ENCODE assay signal across 20 mouse cellular contexts in genomic region chr10:83321528-83321927, GRCm38 (mm10). TPM values are rescaled to one million over a fixed set of nuclear protein-coding genes. Genes with fewer than 3 reads are reported as not detected.
DNase-seq lines count a peak whose midpoint lies in the region; ATAC-seq and TF ChIP-seq lines count a peak whose summit lies in the region.
"Had no signal": no experiment of that assay in that cellular context is flagged by ENCODE, and none has a peak within 500 bp of the region (broad histone marks: within the 10 kb centered on the region; RNA-seq: fewer than 3 reads in every experiment).

No protein-coding gene starts in this region.

- intact Hi-C loops in heart, postnatal 25 days (cut with DNase I) = no loop called here

- WGBS in kidney, postnatal 0 days = 68% methylated on average over 6 of the region's 6 CpGs
- WGBS in midbrain, embryonic 15.5 days = 16% methylated on average over 6 of the region's 6 CpGs
- WGBS in kidney, embryonic 16.5 days = 76% methylated on average over 6 of the region's 6 CpGs

- TF ChIP-seq EP300 in MEL (IDR thresholded peaks at IDR 0.05; ENCODE audit: low read depth in 1 of 2, low read length in 2 of 2) = no peak

- H3K27me3 ChIP-seq in kidney, postnatal 0 days (ENCODE audit: insufficient read depth, low read length) = no peaks in the 10 kb centered on the region
- peaks cover 0 to 6% of the 10 kb centered on the region in 2 experiments; a peak in 2 of 4 replicates for H3K27me3 ChIP-seq in MEL (ENCODE audit: control insufficient read depth in 1 of 2, insufficient read depth in 2 of 2, low read length in 2 of 2)
- no peaks in the 10 kb centered on the region for H3K27me3 ChIP-seq in midbrain, embryonic 15.5 days (replicated peaks)
- no peaks in the 10 kb centered on the region for H3K27me3 ChIP-seq in kidney, embryonic 16.5 days (ENCODE audit: insufficient read depth, low read length)
- H3K27me3 ChIP-seq: embryonic facial prominence, embryonic 13.5 days; hindbrain, embryonic 12.5 days; limb, embryonic 12.5 days; neural tube, embryonic 12.5 days had no signal

- peak; percentile 11 for DNase-seq in kidney, postnatal 0 days (ENCODE audit: low spot score)
- DNase-seq in kidney, adult 18-20 months = no peak
- peak; percentile 13 for DNase-seq in MEL (ENCODE audit: low read depth, low spot score)
- DNase-seq in heart, postnatal 25 days (ENCODE audit: low spot score) = no peak
- DNase-seq in urinary bladder, adult 18-20 months (ENCODE audit: low spot score in 2 of 2) = no peak
- DNase-seq: gastrocnemius, postnatal 14 days; heart, postnatal 10 days; lung, adult 2 months; lung, postnatal 36 days; spleen, adult 18-20 months; thymus, postnatal 36 days had no signal

- no peaks in the 10 kb centered on the region for H3K36me3 ChIP-seq in kidney, postnatal 0 days (ENCODE audit: insufficient read depth, low read length)
- H3K36me3 ChIP-seq in MEL (ENCODE audit: control insufficient read depth in 1 of 2, insufficient read depth in 2 of 2, low read length in 2 of 2) = no peaks in the 10 kb centered on the region; a peak in 1 of 4 replicates
- H3K36me3 ChIP-seq in midbrain, embryonic 15.5 days (replicated peaks) = no peaks in the 10 kb centered on the region
- H3K36me3 ChIP-seq in kidney, embryonic 16.5 days (ENCODE audit: insufficient read depth, low read length) = no peaks in the 10 kb centered on the region
- H3K36me3 ChIP-seq: embryonic facial prominence, embryonic 13.5 days; hindbrain, embryonic 12.5 days; limb, embryonic 12.5 days; liver, embryonic 12.5 days; neural tube, embryonic 12.5 days had no signal

- H3K9me3 ChIP-seq in kidney, postnatal 0 days (replicated peaks; ENCODE audit: low read length) = no peaks in the 10 kb centered on the region
- no peaks in the 10 kb centered on the region for H3K9me3 ChIP-seq in MEL (replicated peaks; ENCODE audit: insufficient read depth, low read length)
- H3K9me3 ChIP-seq in midbrain, embryonic 15.5 days = no peaks in the 10 kb centered on the region
- no peaks in the 10 kb centered on the region for H3K9me3 ChIP-seq in kidney, embryonic 16.5 days (ENCODE audit: low read length)
- H3K9me3 ChIP-seq: embryonic facial prominence, embryonic 13.5 days; hindbrain, embryonic 12.5 days; limb, embryonic 12.5 days; liver, embryonic 12.5 days; neural tube, embryonic 12.5 days had no signal

- TF ChIP-seq CTCF in kidney, postnatal 0 days (IDR thresholded peaks at IDR 0.05; ENCODE audit: low read depth) = no peak
- no peak for TF ChIP-seq CTCF in MEL (IDR thresholded peaks at IDR 0.05 in 2 of 3, conservative IDR thresholded peaks at IDR 0.05 in 1 of 3; ENCODE audit: control insufficient read depth in 1 of 3, insufficient read depth in 1 of 3, low read depth in 2 of 3, low read length in 3 of 3, poor library complexity in 1 of 3, severe bottlenecking in 1 of 3)

- no peak overlapping the region for H3K9ac ChIP-seq in kidney, postnatal 0 days (ENCODE audit: low read depth, low read length)
- no peak overlapping the region for H3K9ac ChIP-seq in MEL (ENCODE audit: control insufficient read depth, low read depth, low read length, poor library complexity, severe bottlenecking)
- no peak overlapping the region for H3K9ac ChIP-seq in midbrain, embryonic 15.5 days
- H3K9ac ChIP-seq in kidney, embryonic 16.5 days (replicated peaks; ENCODE audit: low read length) = no peak overlapping the region
- H3K9ac ChIP-seq: embryonic facial prominence, embryonic 13.5 days; hindbrain, embryonic 12.5 days; limb, embryonic 12.5 days; liver, embryonic 12.5 days; neural tube, embryonic 12.5 days had no signal

- ATAC-seq in kidney, postnatal 0 days (replicated peaks; ENCODE audit: low FRiP score, low read depth) = no peak
- peak; percentile 32; the same call in 1 of the 2 replicates for ATAC-seq in common myeloid progenitor, adult 5-6 weeks (replicated peaks; ENCODE audit: low read depth, poor library complexity, severe bottlenecking)
- 0 out of 2 replicates have a peak, but pooled peaks have one; percentile 32 for ATAC-seq in midbrain, embryonic 15.5 days (replicated peaks)
- ATAC-seq in kidney, embryonic 16.5 days (ENCODE audit: low FRiP score, low TSS enrichment) = no peak
- ATAC-seq: liver, embryonic 12.5 days had no signal

- H3K27ac ChIP-seq in kidney, postnatal 0 days = no peak overlapping the region
- no peak overlapping the region for H3K27ac ChIP-seq in MEL (ENCODE audit: control insufficient read depth, low read depth, low read length)
- no peak overlapping the region for H3K27ac ChIP-seq in midbrain, embryonic 15.5 days
- no peak overlapping the region for H3K27ac ChIP-seq in kidney, embryonic 16.5 days (ENCODE audit: low read length)
- H3K27ac ChIP-seq: embryonic facial prominence, embryonic 13.5 days; hindbrain, embryonic 12.5 days; limb, embryonic 12.5 days; liver, embryonic 12.5 days; neural tube, embryonic 12.5 days had no signal

- H3K4me3 ChIP-seq in kidney, postnatal 0 days (replicated peaks; ENCODE audit: low read depth, low read length) = no peak overlapping the region
- H3K4me3 ChIP-seq in MEL (ENCODE audit: control insufficient read depth in 1 of 2, insufficient read depth in 1 of 2, low read depth in 2 of 2, low read length in 2 of 2) = no peak overlapping the region
- H3K4me3 ChIP-seq in midbrain, embryonic 15.5 days = no peak overlapping the region
- H3K4me3 ChIP-seq in kidney, embryonic 16.5 days (ENCODE audit: low read length) = no peak overlapping the region
- H3K4me3 ChIP-seq: embryonic facial prominence, embryonic 13.5 days; hindbrain, embryonic 12.5 days; limb, embryonic 12.5 days; liver, embryonic 12.5 days; neural tube, embryonic 12.5 days had no signal

- no peak for TF ChIP-seq POLR2A in MEL (IDR thresholded peaks at IDR 0.05; ENCODE audit: control insufficient read depth in 1 of 2, insufficient read depth in 1 of 2, low read depth in 1 of 2, low read length in 2 of 2, poor library complexity in 1 of 2)

- TF ChIP-seq RAD21 in MEL (IDR thresholded peaks at IDR 0.05; ENCODE audit: low read depth, low read length) = no peak

- no peaks in the 10 kb centered on the region for H3K4me1 ChIP-seq in kidney, postnatal 0 days (replicated peaks; ENCODE audit: insufficient read depth, low read length)
- H3K4me1 ChIP-seq in MEL (ENCODE audit: control insufficient read depth in 1 of 2, insufficient read depth in 2 of 2, low read length in 2 of 2) = peaks cover 0 to 5% of the 10 kb centered on the region in 2 experiments; a peak in 2 of 4 replicates
- no peaks in the 10 kb centered on the region for H3K4me1 ChIP-seq in midbrain, embryonic 15.5 days
- no peaks in the 10 kb centered on the region for H3K4me1 ChIP-seq in kidney, embryonic 16.5 days (ENCODE audit: insufficient read depth, low read length)
- H3K4me1 ChIP-seq: hindbrain, embryonic 12.5 days; limb, embryonic 12.5 days; liver, embryonic 12.5 days; neural tube, embryonic 12.5 days had no signal

- no peaks in the 10 kb centered on the region for H3K79me2 ChIP-seq in MEL (ENCODE audit: control insufficient read depth, insufficient read depth, low read length, poor library complexity)

- H3K4me2 ChIP-seq in kidney, postnatal 0 days (ENCODE audit: low read length) = no peak overlapping the region
- H3K4me2 ChIP-seq in midbrain, embryonic 15.5 days = no peak overlapping the region
- no peak overlapping the region for H3K4me2 ChIP-seq in kidney, embryonic 16.5 days (replicated peaks; ENCODE audit: low read depth, low read length)
- H3K4me2 ChIP-seq: embryonic facial prominence, embryonic 13.5 days; heart, embryonic 11.5 days; hindbrain, embryonic 12.5 days; limb, embryonic 12.5 days; liver, embryonic 12.5 days; neural tube, embryonic 12.5 days had no signal

TF ChIP-seq in MEL, 35 proteins besides CTCF, POLR2A, EP300 and RAD21:
- TF ChIP-seq E2F4 (IDR thresholded peaks at IDR 0.05; ENCODE audit: borderline replicate concordance, low read depth, low read length) (no peak), MAX (IDR thresholded peaks at IDR 0.05; ENCODE audit: low read length) (no peak), HCFC1 (IDR thresholded peaks at IDR 0.05; ENCODE audit: low read depth, low read length) (no peak), TAL1 (IDR thresholded peaks at IDR 0.05; ENCODE audit: low read length) (no peak), ETS1 (IDR thresholded peaks at IDR 0.05; ENCODE audit: low read depth, low read length) (no peak), JUND (IDR thresholded peaks at IDR 0.05; ENCODE audit: low read depth, low read length) (no peak), TCF12 (IDR thresholded peaks at IDR 0.05; ENCODE audit: low read depth, low read length) (no peak), CHD2 (IDR thresholded peaks at IDR 0.05; ENCODE audit: low read length) (no peak), MAZ (IDR thresholded peaks at IDR 0.05; ENCODE audit: low read depth, low read length) (no peak), GABPA (IDR thresholded peaks at IDR 0.05; ENCODE audit: low read depth, low read length) (no peak), NRF1 (IDR thresholded peaks at IDR 0.05; ENCODE audit: insufficient read depth, low read depth, low read length, poor library complexity, severe bottlenecking) (no peak), ZC3H11A (IDR thresholded peaks at IDR 0.05; ENCODE audit: low read depth, low read length) (no peak), MEF2A (IDR thresholded peaks at IDR 0.05; ENCODE audit: extremely low read depth, insufficient replicate concordance, low read depth, low read length, poor library complexity, severe bottlenecking) (no peak)
TF ChIP-seq in MEL: peak in this region for 0.

RNA-seq across cellular contexts. Expression of gene Slc41a2, which starts 16.2 kb away (rescaled TPM):
- polyA plus RNA-seq in kidney, postnatal 0 days (2015; fragmentation: Nextera tagmentation; extraction: Ambion mirVana) = 0.78 and 0.87 TPM in 2 replicates
- total RNA-seq in MEL (2012; rRNA removed) = not detected in 2 replicates
- polyA plus RNA-seq in MEL (2012; ENCODE audit: insufficient read depth in 1 of 2, insufficient read length in 2 of 2, low read depth in 1 of 2, low replicate concordance in 2 of 2, missing spikeins in 1 of 2) = not detected
- total RNA-seq in common myeloid progenitor, adult 5-6 weeks (2017) = not detected in 2 replicates
- 9.1 and 11.1 TPM in 2 replicates for polyA plus RNA-seq in midbrain, embryonic 15.5 days (2015; fragmentation: Nextera tagmentation; extraction: Ambion mirVana)
- 1 to 10 TPM; 1.5 to 1.6 TPM for total RNA-seq in heart, postnatal 25 days (2021)
- 0.52 and 0.63 TPM in 2 replicates for polyA plus RNA-seq in kidney, embryonic 16.5 days (2015; fragmentation: Nextera tagmentation; extraction: Ambion mirVana)

RNA-seq across cellular contexts. Expression of gene D10Wsu102e, which starts 38.5 kb away (rescaled TPM):
- 0.50 and 0.55 TPM in 2 replicates for polyA plus RNA-seq in kidney, postnatal 0 days (2015; fragmentation: Nextera tagmentation; extraction: Ambion mirVana)
- total RNA-seq in MEL (2012; rRNA removed) = 2.1 and 2.2 TPM in 2 replicates
- 1 to 10 TPM; 1.9 to 2.7 TPM for polyA plus RNA-seq in MEL (2012; ENCODE audit: insufficient read depth in 1 of 2, insufficient read length in 2 of 2, low read depth in 1 of 2, low replicate concordance in 2 of 2, missing spikeins in 1 of 2)
- total RNA-seq in common myeloid progenitor, adult 5-6 weeks (2017) = 1.3 and 1.4 TPM in 2 replicates
- 0.91 and 0.98 TPM in 2 replicates for polyA plus RNA-seq in midbrain, embryonic 15.5 days (2015; fragmentation: Nextera tagmentation; extraction: Ambion mirVana)
- total RNA-seq in heart, postnatal 25 days (2021) = under 1 TPM; 0.42 to 0.62 TPM
- polyA plus RNA-seq in kidney, embryonic 16.5 days (2015; fragmentation: Nextera tagmentation; extraction: Ambion mirVana) = 0.81 and 0.86 TPM in 2 replicates

Comparison
In these comparisons a context has a peak if more than half of its experiments do, and no peak if none do; other contexts are left out.
1. DNase-seq: peak in kidney, postnatal 0 days (single experiment) and MEL (single experiment); none in kidney, adult 18-20 months (single experiment), heart, postnatal 25 days (single experiment) and urinary bladder, adult 18-20 months (0 of 2).
2. ATAC-seq: peak in common myeloid progenitor, adult 5-6 weeks (single experiment) and midbrain, embryonic 15.5 days (single experiment); none in kidney, postnatal 0 days (single experiment) and kidney, embryonic 16.5 days (single experiment).